Mouse (Mus musculus): Measurements from ENCODE around the gene S100a11. TPM values are rescaled to one million over a fixed set of nuclear protein-coding genes. Genes with fewer than 3 reads are reported as not detected.

Gene S100a11
- polyA plus RNA-seq, 1 experiment from 2014 or later: 1,735 TPM

DNA sequence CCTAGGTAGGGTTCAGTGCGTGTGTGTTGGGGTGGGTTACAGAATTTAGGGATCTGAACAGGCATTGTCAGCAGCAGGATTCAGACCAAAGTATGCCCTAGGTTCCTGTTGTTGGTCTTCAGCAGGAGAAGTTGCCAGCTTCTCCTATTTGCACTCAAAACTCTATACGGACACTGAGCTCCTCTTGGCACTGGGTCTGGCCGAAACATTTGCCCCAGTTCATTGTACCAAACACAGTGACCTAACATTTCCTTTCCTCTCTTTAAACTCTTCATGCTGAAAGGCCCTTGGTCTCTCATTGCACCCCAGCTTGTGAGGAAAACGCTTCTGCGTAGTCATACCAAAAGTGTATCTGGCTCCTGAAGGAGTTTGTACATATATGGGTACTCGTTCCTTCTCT is 39.7 kb downstream of the S100a11 start:
- Histone ChIP-seq H3K4me1 (ENCODE audit: control insufficient read depth, insufficient read depth, low read length) (peaks cover 30% of the 10 kb centered on the region), H3K36me3 (ENCODE audit: control insufficient read depth, insufficient read depth, low read length) (peaks cover 43% of the 10 kb centered on the region), H3K9me3 (ENCODE audit: control insufficient read depth, low read length) (no peaks in the 10 kb centered on the region), H3K4me2 (ENCODE audit: low read depth, low read length) (no peak overlapping the region), H3K27ac (replicated peaks; ENCODE audit: low read depth, low read length) (no peak overlapping the region), H3K27me3 (replicated peaks; ENCODE audit: control insufficient read depth, insufficient read depth, low read length) (no peaks in the 10 kb centered on the region), H3K4me3 (ENCODE audit: low read depth, low read length) (no peak overlapping the region), H3K9ac (ENCODE audit: low read depth, low read length) (no peak overlapping the region)
- ATAC-seq (ENCODE audit: low read depth) (no peak), DNase-seq (ENCODE audit: low spot score) (no peak)
- 95% methylated on average over 6 of the region's 6 CpGs for WGBS

DNA sequence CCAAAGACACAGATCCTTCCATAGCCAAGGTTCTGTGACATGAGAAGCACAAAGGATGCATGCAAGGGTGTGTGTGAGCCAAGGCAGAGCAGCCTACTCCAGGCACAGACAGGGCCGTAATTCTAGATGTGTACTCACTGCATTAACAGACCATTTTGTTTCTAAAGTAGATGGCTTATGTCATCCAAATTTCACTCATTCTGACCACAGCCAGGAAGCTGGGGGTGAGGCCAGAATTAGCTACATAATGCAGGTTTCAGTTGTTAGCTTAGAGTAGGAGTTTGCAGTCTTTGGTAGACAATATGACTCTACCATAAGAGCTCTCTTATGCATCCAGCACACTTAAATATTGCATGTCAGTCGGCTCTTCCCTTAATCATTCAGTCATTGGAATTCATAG is 42.1 kb downstream of the S100a11 start:
- Histone ChIP-seq H3K27me3 (replicated peaks; ENCODE audit: control insufficient read depth, insufficient read depth, low read length) (no peaks in the 10 kb centered on the region), H3K36me3 (ENCODE audit: control insufficient read depth, insufficient read depth, low read length) (peaks cover 55% of the 10 kb centered on the region), H3K27ac (replicated peaks; ENCODE audit: low read depth, low read length) (no peak overlapping the region), H3K4me3 (ENCODE audit: low read depth, low read length) (no peak overlapping the region), H3K4me2 (ENCODE audit: low read depth, low read length) (no peak overlapping the region), H3K4me1 (ENCODE audit: control insufficient read depth, insufficient read depth, low read length) (peaks cover 17% of the 10 kb centered on the region), H3K9me3 (ENCODE audit: control insufficient read depth, low read length) (no peaks in the 10 kb centered on the region), H3K9ac (ENCODE audit: low read depth, low read length) (no peak overlapping the region)
- ATAC-seq (ENCODE audit: low read depth): 0 out of 2 replicates have a peak, but pooled peaks have one; percentile 26
- WGBS: 92% methylated on average over 2 of the region's 2 CpGs
- DNase-seq (ENCODE audit: low spot score): no peak

DNA sequence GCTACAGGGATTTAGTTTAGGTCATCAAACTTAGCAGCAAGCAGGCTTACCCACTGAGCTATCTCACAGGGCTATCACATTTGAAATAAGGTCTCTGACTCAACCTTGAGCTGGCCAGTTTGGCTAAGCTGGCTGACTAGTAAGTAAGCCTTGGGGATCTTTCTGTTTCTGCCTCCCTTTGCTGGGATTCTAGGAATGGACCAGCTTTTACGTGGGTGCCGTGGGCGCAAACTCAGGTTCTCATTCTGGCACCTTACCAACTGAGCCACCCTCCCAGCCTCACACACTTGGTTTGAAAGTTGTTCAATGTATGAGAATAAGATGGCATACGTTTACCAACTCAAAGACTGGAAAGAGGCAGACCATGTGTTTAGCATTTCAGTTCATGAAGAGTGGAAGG is 42.9 kb downstream of the S100a11 start:
- no peak overlapping the region for H3K4me3 ChIP-seq (ENCODE audit: low read depth, low read length)
- no peak for DNase-seq (ENCODE audit: low spot score)
- H3K27me3 ChIP-seq (replicated peaks; ENCODE audit: control insufficient read depth, insufficient read depth, low read length): no peaks in the 10 kb centered on the region
- no peaks in the 10 kb centered on the region for H3K9me3 ChIP-seq (ENCODE audit: control insufficient read depth, low read length)
- no peak overlapping the region for H3K9ac ChIP-seq (ENCODE audit: low read depth, low read length)
- ATAC-seq (ENCODE audit: low read depth): no peak
- WGBS: 95% methylated on average over 4 of the region's 4 CpGs
- no peak overlapping the region for H3K27ac ChIP-seq (replicated peaks; ENCODE audit: low read depth, low read length)
- no peak overlapping the region for H3K4me2 ChIP-seq (ENCODE audit: low read depth, low read length)
- peaks cover 55% of the 10 kb centered on the region for H3K36me3 ChIP-seq (ENCODE audit: control insufficient read depth, insufficient read depth, low read length)
- H3K4me1 ChIP-seq (ENCODE audit: control insufficient read depth, insufficient read depth, low read length): peaks cover 16% of the 10 kb centered on the region

DNA sequence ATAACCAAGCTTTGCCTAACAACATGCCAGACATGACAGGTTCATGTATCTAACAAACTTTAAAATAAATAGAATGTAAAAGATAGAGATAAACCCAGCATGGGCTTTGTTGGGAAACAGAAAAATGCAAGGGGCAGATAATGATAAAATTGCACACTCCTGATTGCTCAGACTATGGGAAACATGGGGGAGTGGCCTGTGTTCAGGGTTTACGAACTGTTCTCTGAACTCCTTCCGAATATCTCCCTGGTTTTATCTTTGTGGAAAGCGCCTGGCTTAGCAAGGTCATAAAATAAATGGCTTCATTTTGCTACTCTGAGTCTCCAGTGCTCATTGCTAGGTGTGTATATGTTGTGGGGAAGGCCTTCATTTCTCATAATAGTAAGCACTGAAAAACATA is 46.6 kb downstream of the S100a11 start:
- no peak for DNase-seq (ENCODE audit: low spot score)
- Histone ChIP-seq H3K9ac (ENCODE audit: low read depth, low read length) (no peak overlapping the region), H3K4me2 (ENCODE audit: low read depth, low read length) (no peak overlapping the region), H3K9me3 (ENCODE audit: control insufficient read depth, low read length) (no peaks in the 10 kb centered on the region), H3K27ac (replicated peaks; ENCODE audit: low read depth, low read length) (no peak overlapping the region), H3K27me3 (replicated peaks; ENCODE audit: control insufficient read depth, insufficient read depth, low read length) (no peaks in the 10 kb centered on the region), H3K36me3 (ENCODE audit: control insufficient read depth, insufficient read depth, low read length) (peaks cover 42% of the 10 kb centered on the region), H3K4me1 (ENCODE audit: control insufficient read depth, insufficient read depth, low read length) (peaks cover 16% of the 10 kb centered on the region), H3K4me3 (ENCODE audit: low read depth, low read length) (no peak overlapping the region)
- WGBS: 88% methylated on average over 3 of the region's 3 CpGs
- ATAC-seq (ENCODE audit: low read depth): no peak

DNA sequence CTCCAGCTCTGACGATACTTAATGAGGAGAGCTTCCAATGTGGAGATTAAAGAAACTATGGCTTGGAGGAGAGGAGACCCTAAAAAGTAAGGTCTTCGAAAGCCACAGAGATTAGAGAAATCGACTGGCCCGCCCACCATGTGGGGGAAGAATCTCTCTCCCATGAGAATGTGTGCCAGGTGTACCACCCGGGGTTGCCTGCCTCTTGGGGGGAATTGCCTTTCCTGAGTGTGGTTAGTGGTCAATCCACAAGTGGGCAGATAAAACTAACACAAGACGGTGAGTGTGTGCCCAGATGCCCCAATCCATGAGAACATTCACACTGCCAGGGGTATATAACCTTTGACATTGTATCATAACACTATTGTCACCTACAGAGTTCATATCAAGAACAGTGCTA is 47.4 kb downstream of the S100a11 start:
- H3K4me1 ChIP-seq (ENCODE audit: control insufficient read depth, insufficient read depth, low read length): peaks cover 16% of the 10 kb centered on the region
- no peak overlapping the region for H3K9ac ChIP-seq (ENCODE audit: low read depth, low read length)
- WGBS: 84% methylated on average over 6 of the region's 6 CpGs
- H3K36me3 ChIP-seq (ENCODE audit: control insufficient read depth, insufficient read depth, low read length): peaks cover 34% of the 10 kb centered on the region
- H3K9me3 ChIP-seq (ENCODE audit: control insufficient read depth, low read length): no peaks in the 10 kb centered on the region
- H3K4me2 ChIP-seq (ENCODE audit: low read depth, low read length): no peak overlapping the region
- H3K27me3 ChIP-seq (replicated peaks; ENCODE audit: control insufficient read depth, insufficient read depth, low read length): no peaks in the 10 kb centered on the region
- no peak for DNase-seq (ENCODE audit: low spot score)
- no peak overlapping the region for H3K4me3 ChIP-seq (ENCODE audit: low read depth, low read length)
- no peak for ATAC-seq (ENCODE audit: low read depth)
- peak overlapping the region; percentile 88 for H3K27ac ChIP-seq (replicated peaks; ENCODE audit: low read depth, low read length)

DNA sequence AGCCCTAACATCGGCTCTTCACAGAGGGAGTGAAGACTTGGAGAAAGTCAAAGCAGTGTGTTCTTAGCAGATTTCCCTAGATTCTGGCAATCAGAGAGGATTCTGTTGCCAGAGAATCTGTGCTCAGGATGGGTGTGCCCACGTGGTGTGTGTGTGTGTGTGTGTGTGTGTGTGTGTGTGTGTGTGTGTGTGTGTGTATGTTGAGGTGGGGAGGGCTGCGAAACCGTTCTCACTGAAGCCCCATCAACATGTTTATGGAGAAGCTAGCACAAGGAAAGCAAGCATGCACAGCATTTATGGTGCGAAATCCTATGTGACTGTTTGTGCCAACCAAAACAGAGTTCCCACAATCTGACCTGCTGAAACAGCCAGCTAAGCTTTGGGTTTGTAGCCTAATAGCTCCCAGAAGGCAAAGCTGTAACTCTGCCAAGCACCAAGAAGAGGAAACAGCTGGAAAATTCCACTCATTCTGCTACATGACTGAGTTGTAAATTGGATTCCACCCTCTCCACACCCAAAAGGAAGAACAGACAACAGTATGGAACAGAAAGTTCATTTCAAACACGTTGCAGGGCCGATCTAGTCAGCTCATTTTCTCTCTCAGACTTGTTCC is 48.2 kb downstream of the S100a11 start:
- H3K27me3 ChIP-seq (replicated peaks; ENCODE audit: control insufficient read depth, insufficient read depth, low read length): no peaks in the 10 kb centered on the region
- H3K9ac ChIP-seq (ENCODE audit: low read depth, low read length): no peak overlapping the region
- H3K27ac ChIP-seq (replicated peaks; ENCODE audit: low read depth, low read length): peak overlapping the region; percentile 88
- 26% methylated on average over 7 of the region's 7 CpGs for WGBS
- H3K9me3 ChIP-seq (ENCODE audit: control insufficient read depth, low read length): no peaks in the 10 kb centered on the region
- peaks cover 16% of the 10 kb centered on the region for H3K4me1 ChIP-seq (ENCODE audit: control insufficient read depth, insufficient read depth, low read length)
- peak; percentile 91 for ATAC-seq (ENCODE audit: low read depth)
- peak; percentile 97 for DNase-seq (ENCODE audit: low spot score)
- peak overlapping the region; percentile 36 for H3K4me2 ChIP-seq (ENCODE audit: low read depth, low read length)
- H3K36me3 ChIP-seq (ENCODE audit: control insufficient read depth, insufficient read depth, low read length): peaks cover 26% of the 10 kb centered on the region
- H3K4me3 ChIP-seq (ENCODE audit: low read depth, low read length): no peak overlapping the region

DNA sequence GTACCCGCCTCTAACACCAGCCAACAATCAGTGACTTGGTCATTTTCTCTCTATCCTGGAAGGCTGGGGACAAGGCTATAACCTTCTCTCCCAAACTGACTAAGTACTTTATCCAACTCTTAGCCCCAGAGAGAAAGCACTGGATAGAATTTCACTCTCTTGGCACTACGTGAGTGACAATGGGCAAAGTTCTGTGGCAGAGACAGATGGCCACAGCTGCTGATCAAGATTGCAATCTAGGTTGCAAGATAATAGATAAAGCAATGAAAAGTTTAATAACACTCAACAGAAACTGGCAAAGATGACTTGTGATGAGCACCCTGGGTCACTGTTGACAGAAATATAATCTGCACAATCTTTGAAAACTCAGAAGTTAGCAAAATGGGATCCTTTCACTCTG is 48.8 kb downstream of the S100a11 start:
- DNase-seq (ENCODE audit: low spot score): no peak
- no peaks in the 10 kb centered on the region for H3K27me3 ChIP-seq (replicated peaks; ENCODE audit: control insufficient read depth, insufficient read depth, low read length)
- H3K4me2 ChIP-seq (ENCODE audit: low read depth, low read length): peak overlapping the region; percentile 36
- ATAC-seq (ENCODE audit: low read depth): peak; percentile 48
- H3K27ac ChIP-seq (replicated peaks; ENCODE audit: low read depth, low read length): peak overlapping the region; percentile 88
- 35% methylated on average over 2 of the region's 2 CpGs for WGBS
- H3K4me1 ChIP-seq (ENCODE audit: control insufficient read depth, insufficient read depth, low read length): peaks cover 16% of the 10 kb centered on the region
- peaks cover 21% of the 10 kb centered on the region for H3K36me3 ChIP-seq (ENCODE audit: control insufficient read depth, insufficient read depth, low read length)
- no peak overlapping the region for H3K4me3 ChIP-seq (ENCODE audit: low read depth, low read length)
- H3K9me3 ChIP-seq (ENCODE audit: control insufficient read depth, low read length): no peaks in the 10 kb centered on the region
- no peak overlapping the region for H3K9ac ChIP-seq (ENCODE audit: low read depth, low read length)

DNA sequence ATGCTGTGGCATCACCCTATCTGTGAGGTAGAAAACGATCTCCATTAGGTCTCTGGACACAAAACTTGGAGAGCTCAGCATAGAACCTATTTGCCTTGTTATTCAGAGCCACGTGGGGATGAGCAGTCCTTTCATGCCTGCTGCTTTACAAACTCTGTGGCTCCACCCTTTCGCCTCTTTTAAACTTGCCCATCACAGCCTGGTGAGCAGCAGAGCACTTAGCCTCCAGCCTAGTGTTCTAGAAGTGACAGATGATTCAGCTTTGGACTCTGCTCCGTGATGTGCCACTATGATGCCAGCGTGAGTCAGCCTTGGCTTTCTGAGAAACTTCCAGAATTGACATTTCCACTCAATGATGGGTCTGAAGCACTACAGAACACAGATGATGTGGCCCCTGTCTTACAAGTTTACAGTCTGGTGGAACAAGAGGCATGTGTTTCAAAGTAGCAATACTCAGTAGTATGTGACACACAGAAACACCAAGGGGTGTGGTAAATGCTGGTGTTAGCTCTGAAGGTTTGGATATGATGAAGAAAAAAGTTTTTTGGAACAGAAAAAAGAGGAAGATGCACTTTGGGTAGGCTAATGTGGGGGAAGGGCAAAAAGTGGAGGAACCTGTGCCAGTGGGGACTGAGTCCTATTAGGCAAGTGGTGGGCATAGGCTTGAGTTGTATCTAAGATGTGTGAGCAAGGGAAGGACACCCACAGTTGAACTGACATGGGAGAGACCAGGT is 51.9 kb downstream of the S100a11 start:
- WGBS: 70% methylated on average over 5 of the region's 5 CpGs
- H3K27me3 ChIP-seq (replicated peaks; ENCODE audit: control insufficient read depth, insufficient read depth, low read length): no peaks in the 10 kb centered on the region

More for the DNA sequence above, 51.9 kb downstream of the S100a11 start:
- peaks cover 16% of the 10 kb centered on the region for H3K4me1 ChIP-seq (ENCODE audit: control insufficient read depth, insufficient read depth, low read length)
- DNase-seq (ENCODE audit: low spot score) (no peak), ATAC-seq (ENCODE audit: low read depth) (no peak)
- H3K9ac ChIP-seq (ENCODE audit: low read depth, low read length): no peak overlapping the region
- no peak overlapping the region for H3K4me2 ChIP-seq (ENCODE audit: low read depth, low read length)
- H3K27ac ChIP-seq (replicated peaks; ENCODE audit: low read depth, low read length): no peak overlapping the region
- H3K9me3 ChIP-seq (ENCODE audit: control insufficient read depth, low read length): no peaks in the 10 kb centered on the region
- no peak overlapping the region for H3K4me3 ChIP-seq (ENCODE audit: low read depth, low read length)
- H3K36me3 ChIP-seq (ENCODE audit: control insufficient read depth, insufficient read depth, low read length): no peaks in the 10 kb centered on the region

Measured in embryonic facial prominence, embryonic 14.5 days (tissue).